Mouse (Mus musculus) embryonic facial prominence, embryonic 13.5 days (tissue): Measurements from ENCODE around the gene Plin5. TPM values are rescaled to one million over a fixed set of nuclear protein-coding genes. Genes with fewer than 3 reads are reported as not detected.
"Not testable (repeated sequence)": the region's sequence is repeated elsewhere in the genome, so short reads cannot be mapped to it uniquely, and the experiment has no call there.

Source experiments
- ATAC-seq: fragments of 200-750 bp; cut with Nextera tagmentation; 2 replicates; pipeline ENCODE4 v1.8.0; 2017; ENCODE audit warnings: low read depth; ENCODE audit not compliant: insufficient number of reproducible peaks, insufficient read depth, low FRiP score, low TSS enrichment
- H3K27ac ChIP-seq: fragments of 300-500 bp; sonication (generic); 2 replicates; pipeline ENCODE4 v1.5.1; 2015; ENCODE audit warnings: moderate library complexity, mild to moderate bottlenecking, inconsistent platforms
- H3K27me3 ChIP-seq: fragments of 300-500 bp; sonication (generic); 2 replicates; pipeline ENCODE4 v1.6.1; 2015; ENCODE audit warnings: mild to moderate bottlenecking, inconsistent platforms
- H3K36me3 ChIP-seq: fragments of 300-500 bp; sonication (generic); 2 replicates; pipeline ENCODE4 v1.6.1; 2015; ENCODE audit warnings: mild to moderate bottlenecking, inconsistent platforms
- H3K4me1 ChIP-seq: fragments of 300-500 bp; sonication (generic); 2 replicates; pipeline ENCODE4 v1.6.1; 2015; ENCODE audit warnings: inconsistent platforms
- H3K4me2 ChIP-seq: fragments of 300-500 bp; sonication (generic); 2 replicates; pipeline ENCODE4 v1.6.1; 2015; ENCODE audit warnings: moderate library complexity, mild to moderate bottlenecking, inconsistent platforms
- H3K4me3 ChIP-seq: fragments of 300-500 bp; sonication (generic); 2 replicates; pipeline ENCODE4 v1.5.1; 2015; ENCODE audit warnings: mild to moderate bottlenecking, inconsistent platforms
- H3K9ac ChIP-seq: fragments of 300-500 bp; sonication (generic); 2 replicates; pipeline ENCODE4 v1.6.1; 2015; ENCODE audit warnings: mild to moderate bottlenecking, inconsistent platforms
- H3K9me3 ChIP-seq: fragments of 300-500 bp; sonication (generic); 2 replicates; pipeline ENCODE4 v1.6.1; 2016; ENCODE audit warnings: inconsistent platforms
- WGBS: fragments of 180-500 bp; shearing (Covaris S2); methylation state at CpG from one replicate; pipeline ENCODE4 v1.1.7; 2015; ENCODE audit warnings: mixed read lengths; 5-methylcytosine and 5-hydroxymethylcytosine counted together
- polyA plus RNA-seq: library from polyadenylated mRNA; unstranded; fragments of >200 nt; fragmentation: Nextera tagmentation; extraction: Ambion mirVana; gene quantifications from 2 replicates; pipeline ENCODE4 v1.2.1, GENCODE M21; 2015

The Plin5 gene
- polyA plus RNA-seq, 1 experiment from 2014 or later: 0.17 TPM

DNA sequence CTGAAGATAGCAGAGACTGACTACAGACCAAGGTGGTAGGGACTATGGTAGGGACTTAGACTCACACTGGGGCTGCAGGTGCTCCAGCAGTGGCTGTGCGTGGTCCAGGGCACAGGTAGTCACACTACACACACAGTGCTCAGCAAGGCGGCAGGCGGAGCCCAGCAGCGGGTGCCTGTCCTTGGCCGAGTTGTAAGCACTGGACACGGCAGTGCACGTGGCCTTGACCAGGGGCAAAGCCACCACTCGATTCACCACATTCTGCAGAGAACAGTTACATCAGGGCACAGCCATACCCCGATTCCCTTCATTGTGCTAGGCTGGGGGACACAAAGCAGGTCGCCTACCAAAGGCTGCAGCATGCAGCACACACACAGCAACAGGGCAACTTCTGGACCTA, 1.2 kb downstream of the Plin5 start:
- 76% methylated on average over 10 of the region's 10 CpGs for WGBS
- Histone ChIP-seq H3K9ac (no peak overlapping the region), H3K4me1 (peaks cover 17% of the 10 kb centered on the region), H3K4me2 (no peak overlapping the region), H3K27me3 (peaks cover 53% of the 10 kb centered on the region), H3K9me3 (no peaks in the 10 kb centered on the region), H3K27ac (no peak overlapping the region), H3K36me3 (no peaks in the 10 kb centered on the region), H3K4me3 (no peak overlapping the region)
- ATAC-seq: no peak

- ATAC-seq: no peak
- WGBS: 67% methylated on average over 3 of the region's 3 CpGs
- Histone ChIP-seq H3K4me3 (no peak overlapping the region), H3K27me3 (peaks cover 20% of the 10 kb centered on the region), H3K4me2 (no peak overlapping the region), H3K36me3 (0 out of 2 replicates have a peak, but pooled peaks cover 6% of the 10 kb centered on the region), H3K9ac (0 out of 2 replicates have a peak overlapping the region, but pooled peaks have one; percentile 21), H3K9me3 (no peaks in the 10 kb centered on the region), H3K4me1 (peaks cover 5% of the 10 kb centered on the region), H3K27ac (0 out of 2 replicates have a peak overlapping the region, but pooled peaks have one; percentile 7)
Observed at GRCm38 (mm10) chr17:56112743-56113142, 4.7 kb downstream of the Plin5 start.

DNA sequence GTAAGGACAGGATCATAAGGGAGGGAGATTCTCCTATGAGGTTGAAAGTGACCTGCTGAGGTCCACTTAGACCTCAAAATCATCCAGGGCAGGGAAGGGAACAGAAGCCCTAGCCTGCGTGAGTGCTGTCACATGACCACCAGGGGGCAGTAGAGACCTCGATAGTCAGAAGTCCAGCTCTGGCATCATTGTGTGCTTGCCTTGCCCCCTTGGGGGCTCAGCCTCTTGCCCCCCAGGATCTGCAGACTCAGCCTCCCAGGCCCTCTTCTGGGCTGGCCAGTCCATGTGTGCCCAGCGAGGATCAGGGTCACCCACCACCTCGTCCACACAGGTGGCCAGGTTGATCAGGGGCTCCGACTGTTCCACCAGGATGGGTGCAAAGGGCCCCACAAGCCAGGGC, 5.5 kb downstream of the Plin5 start:
- H3K4me3 ChIP-seq: no peak overlapping the region
- no peak overlapping the region for H3K4me2 ChIP-seq
- 0 out of 2 replicates have a peak, but pooled peaks cover 11% of the 10 kb centered on the region for H3K36me3 ChIP-seq
- H3K9ac ChIP-seq: no peak overlapping the region
- peaks cover 12% of the 10 kb centered on the region for H3K27me3 ChIP-seq
- 43% methylated on average over 5 of the region's 5 CpGs for WGBS
- H3K27ac ChIP-seq: no peak overlapping the region
- H3K4me1 ChIP-seq: no peaks in the 10 kb centered on the region
- no peak for ATAC-seq
- no peaks in the 10 kb centered on the region for H3K9me3 ChIP-seq

DNA sequence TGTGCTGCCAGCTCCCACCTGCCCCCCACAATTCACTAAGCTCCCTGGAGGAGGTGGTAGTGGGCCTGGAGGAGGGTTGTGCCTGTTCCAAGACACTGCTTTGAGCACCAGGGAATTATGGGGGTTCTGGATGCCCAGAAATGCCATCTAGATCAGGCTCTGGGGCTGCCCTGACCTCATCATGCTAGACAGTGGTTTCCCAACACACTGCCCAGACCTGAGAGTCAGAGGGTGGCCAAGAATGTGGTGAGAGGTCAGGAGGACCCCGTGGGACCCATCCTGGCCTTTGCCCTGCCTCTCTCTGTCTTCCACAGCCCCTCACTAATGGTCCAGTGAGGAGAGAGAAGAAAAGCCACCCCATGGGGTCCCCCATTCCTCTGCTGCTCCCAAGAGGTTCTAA, 6.4 kb downstream of the Plin5 start:
- no peaks in the 10 kb centered on the region for H3K9me3 ChIP-seq
- no peak overlapping the region for H3K9ac ChIP-seq
- no peak overlapping the region for H3K4me2 ChIP-seq
- H3K27me3 ChIP-seq: peaks cover 3% of the 10 kb centered on the region
- ATAC-seq: no peak
- H3K4me3 ChIP-seq: no peak overlapping the region
- no peak overlapping the region for H3K27ac ChIP-seq
- 60% methylated on average over 1 of the region's 1 CpGs for WGBS
- 0 out of 2 replicates have a peak, but pooled peaks cover 11% of the 10 kb centered on the region for H3K36me3 ChIP-seq
- no peaks in the 10 kb centered on the region for H3K4me1 ChIP-seq

GRCm38 (mm10) chr17:56110571-56110970, 6.8 kb downstream of the Plin5 start:
- H3K36me3 ChIP-seq: 0 out of 2 replicates have a peak, but pooled peaks cover 11% of the 10 kb centered on the region
- WGBS: 68% methylated on average over 4 of the region's 4 CpGs

GRCm38 (mm10) chr17:56109219-56110051, 8.0 kb downstream of the Plin5 start, which contains the start of gene Plin4:
Plin4 (minus strand) TSS chr17:56109803.
- H3K9me3 ChIP-seq: no peaks in the 10 kb centered on the region
- H3K9ac ChIP-seq: no peak within 1 kb of the TSS
- H3K36me3 ChIP-seq: 0 out of 2 replicates have a peak, but pooled peaks cover 11% of the 10 kb centered on the region
- H3K27ac ChIP-seq: no peak within 1 kb of the TSS
- no peaks in the 10 kb centered on the region for H3K27me3 ChIP-seq
- H3K4me1 ChIP-seq: no peaks in the 10 kb centered on the region
- H3K4me3 ChIP-seq: no peak within 1 kb of the TSS
- 66% methylated on average over 10 of the region's 10 CpGs for WGBS
- H3K4me2 ChIP-seq: no peak within 1 kb of the TSS
- ATAC-seq: 0 out of 2 replicates have a peak, but pooled peaks have one; percentile 22

More at GRCm38 (mm10) chr17:56110571-56110970, 6.8 kb downstream of the Plin5 start:
- Histone ChIP-seq H3K9me3 (no peaks in the 10 kb centered on the region), H3K4me2 (no peak overlapping the region), H3K4me1 (no peaks in the 10 kb centered on the region), H3K27me3 (no peaks in the 10 kb centered on the region), H3K9ac (no peak overlapping the region), H3K27ac (no peak overlapping the region), H3K4me3 (no peak overlapping the region)
- no peak for ATAC-seq

- Histone ChIP-seq H3K27ac (no peak overlapping the region), H3K4me2 (no peak overlapping the region), H3K4me3 (no peak overlapping the region), H3K36me3 (peaks cover 17% of the 10 kb centered on the region), H3K9me3 (no peaks in the 10 kb centered on the region), H3K9ac (no peak overlapping the region), H3K4me1 (no peaks in the 10 kb centered on the region), H3K27me3 (no peaks in the 10 kb centered on the region)
- no peak for ATAC-seq
- WGBS: 74% methylated on average over 6 of the region's 6 CpGs
Observed at GRCm38 (mm10) chr17:56108334-56109044, 8.9 kb downstream of the Plin5 start.

- H3K9me3 ChIP-seq: no peaks in the 10 kb centered on the region
Observed at GRCm38 (mm10) chr17:56107736-56108135, 9.7 kb downstream of the Plin5 start.

DNA sequence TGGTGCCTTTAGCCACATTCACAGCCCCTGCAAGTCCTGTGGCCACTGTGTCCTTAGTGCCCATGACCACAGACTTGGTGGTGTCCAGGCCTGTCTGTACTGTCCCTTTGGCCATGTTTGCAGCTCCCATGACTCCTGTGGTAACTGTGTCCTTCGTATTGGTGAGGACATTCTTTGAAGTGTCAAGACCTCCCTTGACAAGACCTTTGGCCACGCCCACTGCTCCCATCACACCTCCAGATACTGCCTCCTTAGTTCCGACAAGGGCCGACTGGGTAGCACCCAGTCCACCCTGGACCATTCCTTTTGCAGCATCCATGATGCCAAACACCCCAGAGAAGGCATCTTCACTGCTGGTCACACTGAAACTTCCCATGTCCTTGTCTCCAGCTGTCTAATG, 10.4 kb downstream of the Plin5 start:
- H3K27me3 ChIP-seq: no peaks in the 10 kb centered on the region
- no peaks in the 10 kb centered on the region for H3K9me3 ChIP-seq
- H3K4me3 ChIP-seq: no peak overlapping the region
- peaks cover 32% of the 10 kb centered on the region for H3K36me3 ChIP-seq
- ATAC-seq: no peak
- no peak overlapping the region for H3K9ac ChIP-seq
- H3K27ac ChIP-seq: no peak overlapping the region
- H3K4me1 ChIP-seq: no peaks in the 10 kb centered on the region
- 81% methylated on average over 4 of the region's 4 CpGs for WGBS
- no peak overlapping the region for H3K4me2 ChIP-seq

More at GRCm38 (mm10) chr17:56107736-56108135, 9.7 kb downstream of the Plin5 start:
- WGBS: 62% methylated on average over 2 of the region's 2 CpGs
- Histone ChIP-seq H3K27me3 (no peaks in the 10 kb centered on the region), H3K4me2 (no peak overlapping the region), H3K9ac (no peak overlapping the region), H3K36me3 (peaks cover 25% of the 10 kb centered on the region), H3K4me1 (no peaks in the 10 kb centered on the region), H3K27ac (no peak overlapping the region), H3K4me3 (no peak overlapping the region)
- ATAC-seq: no peak

DNA sequence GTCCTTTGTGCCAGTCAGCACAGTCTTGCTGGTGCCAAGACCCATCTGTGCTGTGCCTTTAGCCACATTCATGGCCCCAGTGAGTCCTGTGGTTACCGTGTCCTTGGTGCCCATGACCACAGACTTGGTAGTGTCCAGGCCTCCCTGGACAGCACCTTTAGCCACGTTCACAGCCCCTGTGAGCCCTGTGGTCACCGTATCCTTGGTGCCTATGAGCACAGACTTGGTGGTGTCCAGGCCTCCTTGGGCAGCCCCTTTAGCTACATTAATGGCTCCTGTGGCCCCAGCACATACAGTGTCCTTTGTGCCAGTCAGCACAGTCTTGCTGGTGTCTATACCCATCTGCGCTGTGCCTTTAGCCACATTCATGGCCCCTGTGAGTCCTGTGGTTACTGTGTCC, 11.0 kb downstream of the Plin5 start:
- H3K4me1 ChIP-seq, H3K27me3 ChIP-seq, H3K9ac ChIP-seq, H3K27ac ChIP-seq, ATAC-seq, H3K4me2 ChIP-seq, H3K9me3 ChIP-seq, H3K4me3 ChIP-seq: not testable (repeated sequence)
- H3K36me3 ChIP-seq: peaks cover 38% of the 10 kb centered on the region
- WGBS: 95% methylated on average over 4 of the region's 4 CpGs

- WGBS: 92% methylated on average over 2 of the region's 5 CpGs
- not testable (repeated sequence) for H3K4me1 ChIP-seq, ATAC-seq, H3K4me2 ChIP-seq, H3K9ac ChIP-seq, H3K27me3 ChIP-seq, H3K27ac ChIP-seq, H3K4me3 ChIP-seq, H3K9me3 ChIP-seq
- H3K36me3 ChIP-seq: peaks cover 54% of the 10 kb centered on the region
Observed at GRCm38 (mm10) chr17:56104821-56105220, 12.6 kb downstream of the Plin5 start.
